Mouse (Mus musculus) left cerebral cortex, postnatal 4 days (tissue): Measurements from ENCODE around the gene Rpgr. TPM values are rescaled to one million over a fixed set of nuclear protein-coding genes. Genes with fewer than 3 reads are reported as not detected.

Experiments
- DNase-seq: peaks from one replicate; pipeline ENCODE4 v3.0.0-alpha.2; 2022
- intact Hi-C: fragments of 180-260 bp; cut with DNase I; formaldehyde crosslinking; loops from one replicate; pipeline ENCODE4 v1.15.1; 2025
- total RNA-seq, 2 experiments: library from RNA; stranded (reverse); gene quantifications; 2 replicates each; pipeline ENCODE4 v1.2.3; 2021

Rpgr gene
- total RNA-seq, 2 experiments from 2014 or later, result 29.0 to 31.3 TPM

GRCm38 (mm10) chrX:10079981-10080380 is 136.7 kb downstream of the Rpgr start:
- intact Hi-C loops, result no loop called here

GRCm38 (mm10) chrX:10073966-10074365 is 142.8 kb downstream of the Rpgr start:
- no peak for DNase-seq
- intact Hi-C loops, result no loop called here

More at GRCm38 (mm10) chrX:10079981-10080380, 136.7 kb downstream of the Rpgr start:
- no peak for DNase-seq

- intact Hi-C loops, result no loop called here
- DNase-seq, result no peak
These were observed 145.2 kb downstream of the Rpgr start for GRCm38 (mm10) chrX:10071529-10071928.

GRCm38 (mm10) chrX:10070689-10071088 is 146.0 kb downstream of the Rpgr start:
- peak; percentile 5 for DNase-seq
- intact Hi-C loops, result no loop called here

GRCm38 (mm10) chrX:10069405-10069804 is 147.3 kb downstream of the Rpgr start:
- DNase-seq, result no peak
- intact Hi-C loops, result loop anchor here (10.0 kb wide), 2 partner anchors 865 to 935 kb away; no protein-coding TSS in a partner anchor

- intact Hi-C loops, result loop anchor here (10.0 kb wide), 2 partner anchors 859 to 929 kb away; no protein-coding TSS in a partner anchor
- no peak for DNase-seq
These were observed 152.9 kb downstream of the Rpgr start for GRCm38 (mm10) chrX:10063781-10064180.

- intact Hi-C loops, result loop anchor here (10.0 kb wide), 2 partner anchors 859 to 929 kb away; no protein-coding TSS in a partner anchor
- no peak for DNase-seq
These were observed 153.4 kb downstream of the Rpgr start for GRCm38 (mm10) chrX:10063361-10063760.

- intact Hi-C loops, result loop anchor here (10.0 kb wide), 2 partner anchors 857 to 927 kb away; no protein-coding TSS in a partner anchor
- no peak for DNase-seq
These were observed 154.5 kb downstream of the Rpgr start for GRCm38 (mm10) chrX:10062201-10062600.

GRCm38 (mm10) chrX:10034666-10035065 is 182.1 kb downstream of the Rpgr start:
- intact Hi-C loops, result no loop called here
- peak; percentile 1 for DNase-seq

Other genes starting within 250 kb of the Rpgr start
- 1 to 10 TPM; 2.1 to 2.2 TPM for gene Srpx, start 99.2 kb downstream of the Rpgr start, total RNA-seq
- not detected for gene Otc, start 35.4 kb upstream of the Rpgr start, total RNA-seq